Mouse (Mus musculus): ENCODE results near the gene Galc.

- TF ChIP-seq CTCF (IDR thresholded peaks at IDR 0.05 in 2 of 3, conservative IDR thresholded peaks at IDR 0.05 in 1 of 3; ENCODE audit: control insufficient read depth in 1 of 3, insufficient read depth in 1 of 3, low read depth in 2 of 3, low read length in 3 of 3, poor library complexity in 1 of 3, severe bottlenecking in 1 of 3) (no peak), SMC3 (IDR thresholded peaks at IDR 0.05; ENCODE audit: low read depth, low read length) (no peak)
These were observed 10.8 kb upstream of the Galc start for GRCm38 (mm10) chr12:98269791-98270745.

Data from MEL (cell line).